Mouse (Mus musculus) erythroid progenitor cell, adult 5-6 weeks (primary cell): ENCODE measurements around the gene Ddx54. TPM values are rescaled to one million over a fixed set of nuclear protein-coding genes. Genes with fewer than 3 reads are reported as not detected.
A peak's percentile ranks its signal among the peaks of the same experiment; 100 is the strongest.

Experiments
- ATAC-seq: replicated peaks from 2 replicates; pipeline ENCODE4 v1.8.0; 2016; ENCODE audit warnings: moderate number of reproducible peaks, mild to moderate bottlenecking, moderate TSS enrichment, inconsistent platforms; ENCODE audit not compliant: poor library complexity, low FRiP score, severe bottlenecking
- total RNA-seq, 2 experiments: library from RNA; stranded (forward) in 1 of 2; stranded (reverse) in 1 of 2; fragments of 150-400 nt in 1 of 2; fragments of 186-747, 209-891 nt in 1 of 2; gene quantifications; 2 replicates each; pipeline versions ENCODE4 v1.2.3 to v1.2.4; 2015 to 2017; ENCODE audit warnings: low replicate concordance in 2 of 2

The Ddx54 gene
- total RNA-seq, 2 experiments from 2014 or later = 1.3 to 6.4 TPM

GRCm38 (mm10) chr5:120579211-120579897 is 33.2 kb upstream of the Ddx54 start:
- ATAC-seq = no peak

GRCm38 (mm10) chr5:120579898-120580626 is 32.5 kb upstream of the Ddx54 start:
- no peak for ATAC-seq

- no peak for ATAC-seq
Observed at GRCm38 (mm10) chr5:120582002-120582401, 30.5 kb upstream of the Ddx54 start.

- no peak for ATAC-seq
Observed at GRCm38 (mm10) chr5:120583511-120583910, 29.0 kb upstream of the Ddx54 start.

GRCm38 (mm10) chr5:120584968-120585367 is 27.6 kb upstream of the Ddx54 start:
- no peak for ATAC-seq

GRCm38 (mm10) chr5:120586741-120587615 is 25.6 kb upstream of the Ddx54 start:
- ATAC-seq = peak; percentile 45

- peak; percentile 64 for ATAC-seq
Observed at GRCm38 (mm10) chr5:120587616-120587926, 25.0 kb upstream of the Ddx54 start.

- ATAC-seq = peak; percentile 4
Observed at GRCm38 (mm10) chr5:120587940-120588568, 24.5 kb upstream of the Ddx54 start.

GRCm38 (mm10) chr5:120588569-120589094 is 23.9 kb upstream of the Ddx54 start, which contains the start of the genes Tpcn1 and Iqcd:
Gene Tpcn1, minus strand, starts transcription at chr5:120588673.
Gene Iqcd, plus strand, starts transcription at chr5:120589016.
- ATAC-seq = peak; percentile 80

- no peak for ATAC-seq
Observed at GRCm38 (mm10) chr5:120590356-120591010, 22.1 kb upstream of the Ddx54 start.

GRCm38 (mm10) chr5:120592141-120592540 is 20.4 kb upstream of the Ddx54 start:
- no peak for ATAC-seq

GRCm38 (mm10) chr5:120594485-120594884 is 18.1 kb upstream of the Ddx54 start:
- no peak for ATAC-seq

- ATAC-seq = peak; percentile 83
Observed at GRCm38 (mm10) chr5:120599625-120600024, 12.9 kb upstream of the Ddx54 start.

GRCm38 (mm10) chr5:120600946-120601668 is 11.4 kb upstream of the Ddx54 start:
- ATAC-seq = peak; percentile 44

GRCm38 (mm10) chr5:120602210-120602609 is 10.3 kb upstream of the Ddx54 start:
- ATAC-seq = no peak

- no peak for ATAC-seq
Observed at GRCm38 (mm10) chr5:120603515-120603914, 9.0 kb upstream of the Ddx54 start.

- ATAC-seq = peak; percentile 57; the same call in 1 of the 2 replicates
Observed at GRCm38 (mm10) chr5:120604839-120605238, 7.7 kb upstream of the Ddx54 start.

GRCm38 (mm10) chr5:120605241-120605661 is 7.3 kb upstream of the Ddx54 start:
- ATAC-seq = no peak
